Mouse (Mus musculus) limb, embryonic 11.5 days (tissue): ENCODE results near the gene Nt5m. TPM values are rescaled to one million over a fixed set of nuclear protein-coding genes. Genes with fewer than 3 reads are reported as not detected.

ENCODE experiments used
- ATAC-seq: fragments of 200-750 bp; cut with Nextera tagmentation; 2 replicates; pipeline ENCODE4 v1.8.0; 2017; ENCODE audit warnings: low read depth; ENCODE audit not compliant: insufficient number of reproducible peaks, low FRiP score, low TSS enrichment
- DNase-seq: peaks from one replicate; pipeline ENCODE4 v3.0.0-alpha.2; 2015; ENCODE audit warnings: low spot score
- H3K27ac ChIP-seq: fragments of 300-500 bp; sonication (generic); replicated peaks from 2 replicates; pipeline ENCODE4 v1.5.1; 2014; ENCODE audit warnings: low read depth, mild to moderate bottlenecking, low read length
- H3K27me3 ChIP-seq: fragments of 300-500 bp; sonication (generic); 2 replicates; pipeline ENCODE4 v1.6.1; 2014; ENCODE audit warnings: mild to moderate bottlenecking, low read length, mixed read lengths; ENCODE audit not compliant: control insufficient read depth, insufficient read depth
- H3K36me3 ChIP-seq: fragments of 300-500 bp; sonication (generic); 2 replicates; pipeline ENCODE4 v1.6.1; 2014; ENCODE audit warnings: mild to moderate bottlenecking, low read length, moderate library complexity, mixed read lengths; ENCODE audit not compliant: control insufficient read depth, insufficient read depth
- H3K4me1 ChIP-seq: fragments of 300-500 bp; sonication (generic); 2 replicates; pipeline ENCODE4 v1.6.1; 2014; ENCODE audit warnings: low read length, mixed read lengths; ENCODE audit not compliant: control insufficient read depth, insufficient read depth
- H3K4me2 ChIP-seq: fragments of 300-500 bp; sonication (generic); 2 replicates; pipeline ENCODE4 v1.6.1; 2014; ENCODE audit warnings: low read depth, mild to moderate bottlenecking, moderate library complexity; ENCODE audit not compliant: severe bottlenecking
- H3K4me3 ChIP-seq: fragments of 300-500 bp; sonication (generic); 2 replicates; pipeline ENCODE4 v1.5.1; 2014; ENCODE audit warnings: low read depth, low read length
- H3K9ac ChIP-seq: fragments of 300-500 bp; sonication (generic); 2 replicates; pipeline ENCODE4 v1.6.1; 2014; ENCODE audit warnings: mild to moderate bottlenecking, low read length
- H3K9me3 ChIP-seq: fragments of 300-500 bp; sonication (generic); 2 replicates; pipeline ENCODE4 v1.6.1; 2016; ENCODE audit warnings: low read length; ENCODE audit not compliant: control insufficient read depth
- WGBS: fragments of 180-500 bp; shearing (Covaris S2); extraction: QIAGEN DNeasy Blood & Tissue Kit; methylation state at CpG from one replicate; pipeline ENCODE4 v1.1.7; 2014; 5-methylcytosine and 5-hydroxymethylcytosine counted together
- polyA plus RNA-seq: library from polyadenylated mRNA; unstranded; fragments of >200 nt; fragmentation: Nextera tagmentation; extraction: Ambion mirVana; gene quantifications from 2 replicates; pipeline ENCODE4 v1.2.1, GENCODE M21; 2014

Gene Nt5m
- polyA plus RNA-seq, 1 experiment from 2014 or later, result 36.1 TPM

- Histone ChIP-seq H3K9me3 (no peaks in the 10 kb centered on the region), H3K27ac (no peak overlapping the region), H3K9ac (no peak overlapping the region), H3K4me1 (no peaks in the 10 kb centered on the region), H3K27me3 (no peaks in the 10 kb centered on the region), H3K4me2 (no peak overlapping the region), H3K36me3 (no peaks in the 10 kb centered on the region), H3K4me3 (no peak overlapping the region)
- DNase-seq (peak; percentile 59), ATAC-seq (no peak)
- 31% methylated on average over 2 of the region's 2 CpGs for WGBS
These were observed 7.9 kb downstream of the Nt5m start for GRCm38 (mm10) chr11:59847131-59847530.

GRCm38 (mm10) chr11:59847891-59848884 is 8.9 kb downstream of the Nt5m start:
- H3K9me3 ChIP-seq, result no peaks in the 10 kb centered on the region
- peak overlapping the region; percentile 74 for H3K4me2 ChIP-seq
- no peaks in the 10 kb centered on the region for H3K36me3 ChIP-seq
- WGBS, result under 1% methylated on average over 68 of the region's 69 CpGs
- H3K4me3 ChIP-seq, result peak overlapping the region; percentile 64
- ATAC-seq (peak; percentile 74), DNase-seq (peak; percentile 84)
- H3K27ac ChIP-seq, result peak overlapping the region; percentile 68
- no peaks in the 10 kb centered on the region for H3K4me1 ChIP-seq
- no peaks in the 10 kb centered on the region for H3K27me3 ChIP-seq
- H3K9ac ChIP-seq, result peak overlapping the region; percentile 88

- Histone ChIP-seq H3K27ac (no peak overlapping the region), H3K4me2 (no peak overlapping the region), H3K4me1 (no peaks in the 10 kb centered on the region), H3K27me3 (no peaks in the 10 kb centered on the region), H3K4me3 (no peak overlapping the region), H3K9me3 (no peaks in the 10 kb centered on the region), H3K36me3 (0 out of 2 replicates have a peak, but pooled peaks cover 2% of the 10 kb centered on the region), H3K9ac (no peak overlapping the region)
- 67% methylated on average over 3 of the region's 3 CpGs for WGBS
- no peak for ATAC-seq
- DNase-seq, result no peak
These were observed 13.6 kb downstream of the Nt5m start for GRCm38 (mm10) chr11:59852865-59853264.

- H3K4me3 ChIP-seq, result no peak overlapping the region
- no peaks in the 10 kb centered on the region for H3K9me3 ChIP-seq
- ATAC-seq, result no peak
These were observed 21.2 kb downstream of the Nt5m start for GRCm38 (mm10) chr11:59860467-59860866.

GRCm38 (mm10) chr11:59864316-59864715 is 25.1 kb downstream of the Nt5m start:
- no peaks in the 10 kb centered on the region for H3K36me3 ChIP-seq
- no peak for DNase-seq
- no peak overlapping the region for H3K9ac ChIP-seq
- ATAC-seq, result no peak
- no peak overlapping the region for H3K4me2 ChIP-seq
- no peaks in the 10 kb centered on the region for H3K4me1 ChIP-seq
- 86% methylated on average over 6 of the region's 6 CpGs for WGBS
- H3K4me3 ChIP-seq, result no peak overlapping the region
- H3K27ac ChIP-seq, result no peak overlapping the region
- no peaks in the 10 kb centered on the region for H3K27me3 ChIP-seq
- no peaks in the 10 kb centered on the region for H3K9me3 ChIP-seq

More at GRCm38 (mm10) chr11:59860467-59860866, 21.2 kb downstream of the Nt5m start:
- WGBS, result 87% methylated on average over 11 of the region's 11 CpGs
- no peak overlapping the region for H3K27ac ChIP-seq
- no peak overlapping the region for H3K9ac ChIP-seq
- H3K4me2 ChIP-seq, result no peak overlapping the region
- H3K4me1 ChIP-seq, result no peaks in the 10 kb centered on the region
- 0 out of 2 replicates have a peak, but pooled peaks cover 2% of the 10 kb centered on the region for H3K36me3 ChIP-seq
- DNase-seq, result no peak
- H3K27me3 ChIP-seq, result no peaks in the 10 kb centered on the region

GRCm38 (mm10) chr11:59872124-59872523 is 32.9 kb downstream of the Nt5m start:
- Histone ChIP-seq H3K4me1 (no peaks in the 10 kb centered on the region), H3K9me3 (no peaks in the 10 kb centered on the region), H3K4me2 (no peak overlapping the region), H3K4me3 (no peak overlapping the region), H3K9ac (no peak overlapping the region), H3K36me3 (0 out of 2 replicates have a peak, but pooled peaks cover 3% of the 10 kb centered on the region), H3K27me3 (no peaks in the 10 kb centered on the region), H3K27ac (no peak overlapping the region)
- WGBS, result 84% methylated on average over 8 of the region's 8 CpGs
- ATAC-seq (no peak), DNase-seq (no peak)

GRCm38 (mm10) chr11:59880031-59880430 is 40.8 kb downstream of the Nt5m start:
- Histone ChIP-seq H3K4me2 (no peak overlapping the region), H3K4me3 (no peak overlapping the region), H3K27ac (no peak overlapping the region), H3K4me1 (no peaks in the 10 kb centered on the region), H3K9me3 (no peaks in the 10 kb centered on the region), H3K9ac (peak overlapping the region; percentile 31), H3K27me3 (no peaks in the 10 kb centered on the region), H3K36me3 (0 out of 2 replicates have a peak, but pooled peaks cover 3% of the 10 kb centered on the region)
- DNase-seq (peak; percentile 88), ATAC-seq (0 out of 2 replicates have a peak, but pooled peaks have one; percentile 47)
- WGBS, result 31% methylated on average over 2 of the region's 2 CpGs

- H3K4me3 ChIP-seq, result no peak overlapping the region
- H3K27me3 ChIP-seq, result no peaks in the 10 kb centered on the region
- peak; percentile 31 for DNase-seq
- no peak for ATAC-seq
- H3K9ac ChIP-seq, result no peak overlapping the region
- no peak overlapping the region for H3K27ac ChIP-seq
- H3K9me3 ChIP-seq, result no peaks in the 10 kb centered on the region
- H3K4me2 ChIP-seq, result no peak overlapping the region
- H3K36me3 ChIP-seq, result no peaks in the 10 kb centered on the region
- no peaks in the 10 kb centered on the region for H3K4me1 ChIP-seq
- WGBS, result 71% methylated on average over 17 of the region's 17 CpGs
These were observed 46.2 kb downstream of the Nt5m start for GRCm38 (mm10) chr11:59885217-59885986.
